Mouse (Mus musculus): ENCODE results near the gene Lmntd1. TPM values are rescaled to one million over a fixed set of nuclear protein-coding genes. Genes with fewer than 3 reads are reported as not detected.

Lmntd1 gene
- polyA plus RNA-seq, 1 experiment: 0.38 TPM

DNA sequence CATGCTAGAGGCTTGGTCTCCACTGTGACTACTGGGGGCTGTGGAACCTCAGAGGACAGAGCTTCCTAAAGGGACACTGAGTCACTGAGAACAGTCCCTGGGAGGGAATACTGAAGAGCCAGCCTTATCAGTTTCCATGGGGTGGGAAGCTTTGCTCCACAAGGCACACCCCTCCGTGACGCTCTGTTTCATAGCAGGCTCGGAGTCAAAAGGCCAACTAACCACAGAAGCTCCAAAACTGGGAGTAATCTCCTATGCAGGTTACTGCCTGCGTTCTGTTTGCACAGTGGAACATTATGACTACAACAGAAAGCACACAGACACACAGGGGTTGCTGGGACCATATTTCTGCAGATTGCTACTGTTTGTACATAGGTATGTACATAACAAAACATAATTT lies 18.2 kb downstream of the Lmntd1 start:
- no peak for TF ChIP-seq CTCF (IDR thresholded peaks at IDR 0.05; ENCODE audit: borderline replicate concordance, control insufficient read depth, extremely low read depth, insufficient read depth, low read length, poor library complexity)
- WGBS: 96% methylated on average over 4 of the region's 4 CpGs
- H3K4me1 ChIP-seq (replicated peaks; ENCODE audit: control insufficient read depth, insufficient read depth, low read length): no peaks in the 10 kb centered on the region
- H3K4me3 ChIP-seq (ENCODE audit: control insufficient read depth, insufficient read depth, low read length): no peak overlapping the region
- no peak overlapping the region for H3K27ac ChIP-seq (ENCODE audit: control insufficient read depth, insufficient read depth, low read length)
- H3K36me3 ChIP-seq (ENCODE audit: control insufficient read depth, insufficient read depth, low read length): no peaks in the 10 kb centered on the region
- no peak for DNase-seq
- no peaks in the 10 kb centered on the region for H3K27me3 ChIP-seq (ENCODE audit: control insufficient read depth, insufficient read depth, low read length)

GRCm38 (mm10) chr6:145593991-145594390 lies 20.1 kb downstream of the Lmntd1 start:
- TF ChIP-seq CTCF (IDR thresholded peaks at IDR 0.05; ENCODE audit: borderline replicate concordance, control insufficient read depth, extremely low read depth, insufficient read depth, low read length, poor library complexity) (no peak), POLR2A (IDR thresholded peaks at IDR 0.05; ENCODE audit: control insufficient read depth, extremely low read depth, insufficient read depth, low read length, poor library complexity) (no peak)
- Histone ChIP-seq H3K27me3 (ENCODE audit: control insufficient read depth, insufficient read depth, low read length) (no peaks in the 10 kb centered on the region), H3K27ac (ENCODE audit: control insufficient read depth, insufficient read depth, low read length) (no peak overlapping the region), H3K36me3 (ENCODE audit: control insufficient read depth, insufficient read depth, low read length) (no peaks in the 10 kb centered on the region), H3K4me1 (replicated peaks; ENCODE audit: control insufficient read depth, insufficient read depth, low read length) (no peaks in the 10 kb centered on the region), H3K4me3 (ENCODE audit: control insufficient read depth, insufficient read depth, low read length) (no peak overlapping the region)
- DNase-seq: no peak
- 96% methylated on average over 7 of the region's 7 CpGs for WGBS

- Histone ChIP-seq H3K27ac (ENCODE audit: control insufficient read depth, insufficient read depth, low read length) (no peak overlapping the region), H3K27me3 (ENCODE audit: control insufficient read depth, insufficient read depth, low read length) (no peaks in the 10 kb centered on the region), H3K36me3 (ENCODE audit: control insufficient read depth, insufficient read depth, low read length) (no peaks in the 10 kb centered on the region), H3K4me3 (ENCODE audit: control insufficient read depth, insufficient read depth, low read length) (no peak overlapping the region), H3K4me1 (replicated peaks; ENCODE audit: control insufficient read depth, insufficient read depth, low read length) (no peaks in the 10 kb centered on the region)
- TF ChIP-seq CTCF (IDR thresholded peaks at IDR 0.05; ENCODE audit: borderline replicate concordance, control insufficient read depth, extremely low read depth, insufficient read depth, low read length, poor library complexity): no peak
- TF ChIP-seq POLR2A (IDR thresholded peaks at IDR 0.05; ENCODE audit: control insufficient read depth, extremely low read depth, insufficient read depth, low read length, poor library complexity): no peak
- no peak for DNase-seq
- 93% methylated on average over 8 of the region's 8 CpGs for WGBS
These were observed 21.6 kb downstream of the Lmntd1 start for GRCm38 (mm10) chr6:145592531-145592998.

DNA sequence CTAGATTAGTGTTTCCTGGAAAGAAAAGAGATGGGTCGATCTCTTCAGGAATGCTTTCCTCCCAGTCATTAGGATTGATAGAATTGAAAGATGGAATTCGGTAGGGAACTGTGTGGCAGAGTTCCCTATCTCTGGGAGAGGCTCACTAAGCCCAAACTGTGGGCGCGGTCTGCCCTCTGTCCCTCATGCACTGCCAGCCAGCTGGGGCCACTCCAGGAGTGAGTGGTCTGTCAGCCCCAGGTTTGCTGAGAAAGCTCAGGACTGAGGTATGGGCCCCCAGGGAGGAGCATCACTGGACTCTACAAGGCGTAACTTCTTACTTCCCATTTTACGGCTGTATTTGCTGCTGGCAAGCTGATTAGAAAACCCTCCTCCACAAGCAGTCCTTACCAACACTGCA lies 22.1 kb downstream of the Lmntd1 start:
- no peak overlapping the region for H3K4me3 ChIP-seq (ENCODE audit: control insufficient read depth, insufficient read depth, low read length)
- H3K36me3 ChIP-seq (ENCODE audit: control insufficient read depth, insufficient read depth, low read length): no peaks in the 10 kb centered on the region
- no peaks in the 10 kb centered on the region for H3K27me3 ChIP-seq (ENCODE audit: control insufficient read depth, insufficient read depth, low read length)
- WGBS: 93% methylated on average over 6 of the region's 6 CpGs
- H3K4me1 ChIP-seq (replicated peaks; ENCODE audit: control insufficient read depth, insufficient read depth, low read length): no peaks in the 10 kb centered on the region
- H3K27ac ChIP-seq (ENCODE audit: control insufficient read depth, insufficient read depth, low read length): no peak overlapping the region
- DNase-seq: no peak
- no peak for TF ChIP-seq CTCF (IDR thresholded peaks at IDR 0.05; ENCODE audit: borderline replicate concordance, control insufficient read depth, extremely low read depth, insufficient read depth, low read length, poor library complexity)
- no peak for TF ChIP-seq POLR2A (IDR thresholded peaks at IDR 0.05; ENCODE audit: control insufficient read depth, extremely low read depth, insufficient read depth, low read length, poor library complexity)

- Histone ChIP-seq H3K4me3 (ENCODE audit: control insufficient read depth, insufficient read depth, low read length) (no peak overlapping the region), H3K4me1 (replicated peaks; ENCODE audit: control insufficient read depth, insufficient read depth, low read length) (no peaks in the 10 kb centered on the region), H3K27ac (ENCODE audit: control insufficient read depth, insufficient read depth, low read length) (no peak overlapping the region), H3K27me3 (ENCODE audit: control insufficient read depth, insufficient read depth, low read length) (no peaks in the 10 kb centered on the region), H3K36me3 (ENCODE audit: control insufficient read depth, insufficient read depth, low read length) (no peaks in the 10 kb centered on the region)
- TF ChIP-seq CTCF (IDR thresholded peaks at IDR 0.05; ENCODE audit: borderline replicate concordance, control insufficient read depth, extremely low read depth, insufficient read depth, low read length, poor library complexity): no peak
- no peak for TF ChIP-seq POLR2A (IDR thresholded peaks at IDR 0.05; ENCODE audit: control insufficient read depth, extremely low read depth, insufficient read depth, low read length, poor library complexity)
- WGBS: 94% methylated on average over 1 of the region's 1 CpGs
- DNase-seq: no peak
These were observed 22.5 kb downstream of the Lmntd1 start for GRCm38 (mm10) chr6:145591578-145591977.

GRCm38 (mm10) chr6:145590501-145591293 lies 23.4 kb downstream of the Lmntd1 start:
- no peak overlapping the region for H3K27ac ChIP-seq (ENCODE audit: control insufficient read depth, insufficient read depth, low read length)
- no peaks in the 10 kb centered on the region for H3K27me3 ChIP-seq (ENCODE audit: control insufficient read depth, insufficient read depth, low read length)
- DNase-seq: no peak
- H3K36me3 ChIP-seq (ENCODE audit: control insufficient read depth, insufficient read depth, low read length): no peaks in the 10 kb centered on the region
- H3K4me3 ChIP-seq (ENCODE audit: control insufficient read depth, insufficient read depth, low read length): no peak overlapping the region
- no peaks in the 10 kb centered on the region for H3K4me1 ChIP-seq (replicated peaks; ENCODE audit: control insufficient read depth, insufficient read depth, low read length)
- TF ChIP-seq CTCF (IDR thresholded peaks at IDR 0.05; ENCODE audit: borderline replicate concordance, control insufficient read depth, extremely low read depth, insufficient read depth, low read length, poor library complexity): no peak
- TF ChIP-seq POLR2A (IDR thresholded peaks at IDR 0.05; ENCODE audit: control insufficient read depth, extremely low read depth, insufficient read depth, low read length, poor library complexity): no peak
- 96% methylated on average over 11 of the region's 11 CpGs for WGBS
